Mouse (Mus musculus) Muller cell, postnatal 12 days (primary cell): ENCODE results near the gene Phf23.
A peak's percentile ranks its signal among the peaks of the same experiment; 100 is the strongest.
"Not testable (repeated sequence)": the region's sequence is repeated elsewhere in the genome, so short reads cannot be mapped to it uniquely, and the experiment has no call there.

Experiments used
- DNase-seq: peaks from one replicate; pipeline ENCODE4 v3.0.0-alpha.2; 2015; ENCODE audit errors: inconsistent ontology term

Phf23 gene

DNA sequence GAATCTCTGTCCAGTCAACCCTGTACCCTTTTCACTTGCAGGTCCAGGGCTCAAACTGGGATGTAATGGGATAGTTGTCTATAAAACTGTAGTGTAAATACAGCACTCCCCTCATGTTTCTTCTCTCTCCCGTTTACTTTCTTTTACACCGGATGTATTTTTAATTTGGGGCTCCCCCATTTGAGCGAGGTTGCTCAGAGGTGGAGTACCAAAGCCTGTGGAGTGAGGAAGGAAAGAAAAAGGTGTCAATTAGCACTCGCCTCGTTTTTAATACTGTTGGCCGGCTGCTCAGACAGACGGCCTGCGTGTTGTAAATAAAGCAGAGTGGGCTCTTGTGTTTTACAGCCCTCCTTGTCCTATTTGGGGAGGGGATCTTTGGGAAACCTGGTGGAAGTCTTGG lies 4.1 kb downstream of the Phf23 start:
- no peak for DNase-seq

DNA sequence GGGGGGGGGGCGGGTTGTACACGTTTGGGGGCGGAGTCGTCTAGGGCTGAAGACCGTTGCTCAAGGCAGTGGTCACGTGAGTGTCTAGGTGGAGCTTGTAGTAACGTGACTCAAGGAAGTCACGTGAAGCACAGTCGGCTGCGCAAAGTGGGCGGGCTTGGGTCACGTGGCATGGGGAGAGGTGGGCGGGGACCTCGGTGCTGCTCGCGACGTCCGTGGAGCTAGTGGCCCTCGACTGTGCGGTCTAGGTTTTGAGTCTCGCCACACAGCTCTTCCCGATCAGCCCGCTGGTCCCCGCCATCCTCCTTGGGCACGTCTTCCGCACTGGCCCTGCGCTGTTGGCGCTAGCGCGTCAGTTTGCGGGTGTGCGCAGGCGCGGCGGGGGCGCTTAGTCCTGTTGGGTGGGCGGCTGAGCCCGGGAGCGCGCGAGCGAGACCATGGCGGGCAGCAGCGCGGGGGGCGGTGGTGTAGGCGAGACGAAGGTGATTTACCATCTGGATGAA lies 4.9 kb downstream of the Phf23 start, which contains the start of gene Dvl2:
Dvl2 (plus strand) TSS at position 200 of the 503 bp plus-strand sequence.
- DNase-seq: peak; percentile 95

DNA sequence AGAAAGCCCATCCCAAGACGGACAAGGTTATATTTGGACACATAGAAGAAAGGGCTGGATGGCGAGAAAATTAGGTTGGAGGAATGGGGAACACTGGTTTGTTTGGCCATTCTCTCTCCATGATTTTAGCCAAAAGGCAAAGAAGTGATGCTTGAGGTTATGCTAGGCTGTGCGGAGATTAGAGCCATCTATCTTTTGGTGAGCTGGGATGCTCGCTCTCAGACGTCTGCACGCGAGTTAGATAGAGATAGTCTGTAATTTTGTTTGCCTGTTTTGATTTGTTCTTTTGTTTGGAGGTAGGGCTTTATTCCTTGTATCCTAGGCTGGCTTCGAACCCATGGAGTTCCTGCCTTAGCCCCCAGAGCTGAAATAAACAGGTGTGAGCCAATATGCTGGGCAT lies 5.6 kb downstream of the Phf23 start:
- DNase-seq: no peak

DNA sequence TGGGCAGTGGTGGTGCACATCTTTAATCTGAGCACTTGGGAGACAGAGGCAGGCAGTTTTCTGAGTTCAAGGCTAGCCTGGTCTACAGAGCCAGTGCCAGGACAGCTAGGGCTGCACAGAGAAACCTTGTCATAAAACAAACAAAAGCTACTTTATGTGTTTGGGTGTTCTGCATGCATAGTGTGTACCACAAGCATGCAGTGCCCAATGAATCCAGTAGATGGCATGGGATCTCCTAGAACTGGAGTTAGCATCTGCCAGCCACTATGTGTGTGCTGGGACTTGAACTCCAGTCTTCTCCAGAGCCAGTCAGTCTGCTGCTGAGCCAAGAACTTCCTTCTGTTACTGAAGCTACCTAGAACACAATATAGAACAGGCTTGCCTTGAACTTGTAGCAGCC lies 6.3 kb downstream of the Phf23 start:
- DNase-seq: peak; percentile 16

DNA sequence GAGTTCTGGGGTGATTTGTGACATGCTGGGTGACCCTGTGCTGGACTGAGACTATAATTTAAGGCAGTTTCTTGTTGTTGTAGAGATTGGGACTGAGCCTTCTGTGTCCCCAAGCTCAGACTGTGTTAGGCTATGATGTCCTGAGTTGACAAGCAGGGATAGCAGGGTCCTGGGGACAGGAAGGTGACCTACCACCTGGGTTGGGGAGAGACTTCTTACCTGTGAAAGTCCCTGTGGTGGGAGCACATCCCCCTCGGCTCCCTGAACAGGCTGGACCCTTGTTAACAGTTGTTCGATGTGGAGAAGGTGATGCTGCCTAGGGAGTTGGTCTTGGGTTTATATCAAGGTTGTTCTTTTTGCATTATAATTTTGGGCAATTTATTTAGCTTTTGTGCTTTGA lies 6.9 kb downstream of the Phf23 start:
- DNase-seq: no peak

DNA sequence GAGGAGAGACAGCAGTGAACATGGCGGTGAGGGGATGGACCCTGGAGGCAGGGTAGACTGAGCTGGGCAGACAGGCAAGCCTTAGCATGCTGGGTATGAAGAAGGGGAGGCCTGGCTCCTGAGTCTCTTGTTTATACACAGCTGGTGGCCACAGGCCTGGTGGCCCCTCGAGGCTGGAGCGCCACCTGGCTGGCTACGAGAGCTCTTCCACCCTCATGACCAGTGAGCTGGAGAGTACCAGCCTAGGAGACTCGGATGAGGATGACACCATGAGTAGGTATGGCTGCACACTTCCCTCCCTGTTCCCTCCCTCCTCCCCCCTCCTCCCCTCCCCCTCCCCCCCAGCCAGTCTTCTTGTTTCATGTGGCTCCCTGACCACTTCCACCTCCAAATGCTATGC lies 9.9 kb downstream of the Phf23 start:
- peak; percentile 17 for DNase-seq

DNA sequence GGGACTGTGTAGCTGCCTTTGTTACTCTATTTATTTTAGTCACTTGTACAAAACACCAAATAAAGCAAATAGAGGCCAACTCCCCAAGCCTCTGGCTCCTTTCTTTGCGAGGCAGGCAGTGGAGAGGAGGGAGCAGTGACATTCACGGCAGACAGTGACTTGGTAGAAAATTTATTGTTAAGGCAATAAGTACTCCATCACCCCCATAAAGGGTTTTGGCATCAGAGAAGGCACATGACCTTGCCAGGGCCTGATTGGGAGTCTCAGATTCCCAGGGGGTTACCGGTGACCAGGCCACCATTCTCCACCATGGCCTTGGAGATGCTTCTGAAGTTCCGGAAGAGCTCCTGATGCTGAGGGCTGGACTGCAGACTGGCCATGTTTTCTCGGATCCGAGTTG lies 14.5 kb downstream of the Phf23 start:
- DNase-seq: no peak

DNA sequence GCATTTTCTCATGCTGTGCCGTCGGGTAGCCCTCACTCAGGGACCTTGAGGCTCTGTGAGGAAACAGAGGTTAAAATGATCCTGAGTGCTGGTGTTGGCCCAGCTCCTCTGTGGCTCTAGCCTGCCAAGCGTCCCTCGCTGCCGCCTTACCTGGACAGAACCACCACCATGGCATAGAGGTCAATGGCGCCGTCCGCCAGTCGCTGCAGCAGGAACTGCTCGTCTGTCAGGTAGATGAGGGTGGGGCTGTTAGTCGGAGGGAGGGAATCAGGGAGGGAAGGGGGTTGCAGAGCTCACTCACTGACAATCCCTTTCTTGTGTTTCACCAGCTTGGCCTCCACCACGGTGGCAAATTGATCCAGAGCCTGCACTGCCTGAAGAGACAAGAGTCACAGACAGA lies 15.0 kb downstream of the Phf23 start:
- no peak for DNase-seq

DNA sequence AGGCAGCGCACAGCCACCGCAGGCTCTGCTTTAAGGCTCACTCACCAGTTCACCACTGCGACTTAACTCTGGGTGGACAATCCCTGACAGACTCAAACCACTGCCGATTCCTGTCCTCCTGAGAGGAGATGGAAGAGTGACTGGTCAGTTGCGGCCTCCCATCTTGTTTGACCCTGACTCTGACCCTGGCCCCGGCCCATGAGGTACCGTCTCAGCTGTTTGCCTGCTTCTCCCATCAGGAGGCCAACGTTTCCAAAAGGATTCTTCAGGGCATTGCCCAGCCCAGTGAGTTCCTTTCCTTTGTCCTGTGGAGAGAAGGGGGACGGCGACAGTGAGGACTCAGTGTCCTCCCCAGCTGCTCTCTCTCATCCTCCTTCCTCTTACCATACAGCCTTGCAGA lies 15.4 kb downstream of the Phf23 start:
- DNase-seq: no peak

DNA sequence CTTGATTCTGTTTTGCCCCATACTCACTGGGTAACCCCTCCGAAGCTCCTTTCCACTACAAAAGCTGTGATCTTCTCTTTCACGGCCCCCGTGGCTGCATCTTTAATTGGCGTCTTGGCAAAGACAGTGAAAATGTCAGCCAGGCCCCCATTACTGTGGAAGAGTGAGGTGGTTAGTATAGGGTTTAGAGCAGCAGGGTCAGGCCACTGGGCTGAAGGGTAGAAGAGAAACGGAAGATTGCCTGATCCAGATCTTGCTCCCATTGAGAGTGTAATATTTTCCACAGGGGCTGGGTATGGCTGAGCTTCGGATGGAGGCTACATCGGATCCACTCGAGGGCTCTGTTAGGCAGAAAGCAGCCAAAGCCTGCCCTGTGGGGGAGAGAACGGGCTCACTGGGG lies 17.4 kb downstream of the Phf23 start:
- no peak for DNase-seq

DNA sequence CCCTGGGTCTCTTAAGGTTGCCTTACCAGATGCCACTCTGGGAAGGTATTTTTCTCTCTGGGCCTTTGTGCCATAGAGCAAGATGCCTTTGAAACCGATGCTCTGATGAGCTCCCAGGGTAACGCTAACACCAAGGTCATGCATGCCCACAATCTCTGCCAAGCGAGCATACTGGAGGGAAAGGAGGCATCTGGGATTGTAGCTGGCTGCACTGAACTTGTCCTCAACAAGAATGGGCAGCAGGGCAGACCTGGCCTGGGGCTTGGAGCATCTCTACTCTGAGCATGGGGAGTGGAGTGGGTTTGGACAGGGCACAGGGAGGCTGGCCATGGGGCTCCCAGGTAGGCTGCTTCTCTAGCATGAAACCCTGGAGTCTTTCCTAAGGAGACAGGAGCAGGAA lies 17.8 kb downstream of the Phf23 start:
- DNase-seq: no peak

DNA sequence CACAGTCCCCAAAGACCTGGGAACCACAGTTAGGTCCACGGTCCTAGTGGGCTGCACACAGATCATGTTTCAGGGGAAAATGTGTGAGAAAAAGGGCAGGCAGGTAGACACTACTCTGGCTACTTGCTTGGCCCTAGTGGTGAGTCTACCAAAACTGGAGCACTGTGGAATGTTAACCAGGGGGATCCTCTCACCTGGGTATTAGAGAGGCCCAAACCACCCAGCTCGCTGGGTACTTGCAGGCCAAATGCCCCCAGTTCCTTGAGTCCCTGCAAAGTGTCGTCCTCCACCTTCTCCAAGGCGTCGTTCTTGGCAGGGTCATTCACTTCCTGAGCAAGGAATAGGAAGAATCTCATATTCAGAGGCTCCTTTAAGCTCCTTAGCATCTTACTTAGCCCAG lies 18.5 kb downstream of the Phf23 start:
- DNase-seq: no peak

DNA sequence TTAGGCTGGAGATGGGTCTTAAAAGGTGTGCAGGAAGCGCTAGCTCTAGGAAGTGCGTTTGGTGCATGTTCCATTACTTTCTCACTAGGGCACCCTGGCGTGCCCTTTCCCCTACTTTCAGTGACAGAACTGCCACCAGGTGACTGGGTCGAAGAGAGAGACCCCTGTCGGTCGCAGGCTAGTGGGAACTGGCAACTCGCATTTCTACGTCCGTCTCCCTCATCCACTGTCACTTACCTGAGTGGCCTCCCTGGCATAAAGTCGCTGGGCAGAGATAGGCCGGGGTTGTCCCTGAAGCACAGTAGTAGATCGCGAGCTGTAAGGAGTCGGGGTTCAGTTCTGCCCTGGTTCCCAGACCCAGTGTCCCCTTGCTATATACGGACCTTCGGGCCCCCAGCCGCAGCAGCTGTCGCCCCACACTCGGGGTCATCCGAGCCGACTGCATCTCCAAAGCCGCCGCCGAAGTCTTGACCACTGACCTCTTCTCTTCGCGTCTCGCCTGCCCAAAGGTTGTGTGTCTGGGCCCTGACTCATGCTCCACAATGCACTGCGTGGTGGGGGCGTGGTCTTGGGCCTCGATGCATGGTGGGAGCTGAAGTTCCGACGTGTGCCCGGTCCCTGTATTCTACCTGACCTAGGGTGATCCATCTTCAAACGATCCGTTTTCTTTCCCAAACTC lies 19.4 kb downstream of the Phf23 start, which contains the start of gene Acadvl:
Acadvl (minus strand) TSS at position 532 of the 679 bp plus-strand sequence.
- peak; percentile 91 for DNase-seq

DNA sequence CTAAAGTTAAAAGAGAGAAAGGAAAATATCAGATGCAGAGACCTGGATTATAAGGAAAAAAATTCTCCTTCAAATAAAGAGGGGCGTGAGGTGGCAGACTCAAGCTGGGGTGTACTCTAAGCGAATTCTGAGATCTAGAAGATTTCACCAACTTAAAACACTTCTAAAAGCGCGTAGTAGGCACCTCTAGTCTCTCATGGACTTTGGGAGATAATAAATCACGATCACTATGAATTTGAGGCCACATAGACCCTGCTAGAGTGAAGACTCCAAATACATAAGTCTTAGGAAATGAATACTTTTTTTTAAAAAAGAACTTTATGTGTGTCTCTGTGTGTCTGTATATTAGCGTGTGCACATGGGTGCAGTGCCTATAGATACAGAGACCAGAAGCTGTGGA lies 20.1 kb downstream of the Phf23 start:
- no peak for DNase-seq

DNA sequence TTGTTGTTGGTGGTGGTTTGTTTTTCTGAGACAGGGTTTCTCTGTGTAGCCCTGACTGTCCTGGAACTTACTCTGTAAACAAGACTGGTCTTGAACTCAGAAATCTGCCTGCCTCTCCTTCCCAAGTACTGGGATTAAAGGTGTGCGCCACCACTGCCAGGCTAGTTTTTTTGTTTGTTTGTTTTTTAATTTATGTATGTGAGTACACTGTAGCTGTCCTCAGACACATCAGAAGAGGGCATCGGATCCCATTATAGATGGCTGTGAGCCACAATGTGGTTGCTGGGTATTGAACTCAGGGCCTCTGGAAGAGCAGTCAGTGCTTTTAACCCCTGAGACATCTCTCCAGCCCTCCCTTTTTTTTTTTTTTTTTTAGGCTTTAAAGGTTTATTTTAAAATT lies 20.6 kb downstream of the Phf23 start:
- DNase-seq: not testable (repeated sequence)

DNA sequence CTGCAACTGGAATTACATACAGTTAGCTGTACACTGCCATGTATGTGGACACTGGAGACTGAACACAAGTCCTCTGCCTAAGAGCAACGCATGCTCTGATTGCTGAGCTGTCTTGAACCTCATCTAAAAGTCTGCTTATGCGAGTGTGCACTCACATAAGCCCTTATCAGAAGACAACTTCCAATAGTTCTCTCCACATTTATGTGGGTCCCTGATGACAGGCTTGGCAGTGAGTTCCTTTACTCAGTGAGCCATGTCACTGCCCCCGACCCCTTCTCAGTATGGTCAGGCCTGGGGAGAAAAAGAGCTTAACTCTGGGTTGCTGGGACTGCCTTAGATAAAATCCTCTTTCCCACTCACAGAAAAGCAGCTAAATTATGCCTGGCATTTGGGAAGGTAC lies 21.1 kb downstream of the Phf23 start, which contains the start of gene Dlg4:
Dlg4 (plus strand) TSS at position 274 of the 400 bp plus-strand sequence.
- DNase-seq: no peak

DNA sequence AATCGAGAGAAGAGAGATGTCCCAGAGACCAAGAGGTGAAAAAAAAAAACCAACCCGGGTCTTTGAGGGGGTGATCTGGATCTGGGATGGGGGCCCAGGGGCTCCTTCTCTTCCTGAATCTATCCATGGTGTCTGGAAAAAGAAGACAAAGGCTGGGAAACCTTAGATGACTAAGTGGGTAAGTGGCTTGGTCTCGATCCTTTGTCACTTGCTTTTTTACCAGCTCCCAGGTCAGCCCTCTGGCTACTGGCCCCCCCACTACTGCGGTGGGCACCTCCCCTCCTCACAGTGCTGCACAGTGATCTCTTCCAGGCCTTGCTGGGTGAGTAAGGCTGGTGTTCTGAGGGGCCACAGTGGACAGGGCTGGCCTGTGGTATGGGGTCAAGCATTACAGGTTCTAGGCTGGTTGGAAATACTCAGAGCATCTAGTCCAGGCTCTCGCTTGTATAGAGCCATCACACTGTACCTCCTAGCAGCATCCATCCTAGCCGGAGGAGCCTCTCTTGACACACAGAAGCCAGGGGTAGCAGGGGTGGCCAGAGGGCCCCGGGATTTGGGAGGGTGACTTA lies 21.7 kb downstream of the Phf23 start:
- DNase-seq: no peak

DNA sequence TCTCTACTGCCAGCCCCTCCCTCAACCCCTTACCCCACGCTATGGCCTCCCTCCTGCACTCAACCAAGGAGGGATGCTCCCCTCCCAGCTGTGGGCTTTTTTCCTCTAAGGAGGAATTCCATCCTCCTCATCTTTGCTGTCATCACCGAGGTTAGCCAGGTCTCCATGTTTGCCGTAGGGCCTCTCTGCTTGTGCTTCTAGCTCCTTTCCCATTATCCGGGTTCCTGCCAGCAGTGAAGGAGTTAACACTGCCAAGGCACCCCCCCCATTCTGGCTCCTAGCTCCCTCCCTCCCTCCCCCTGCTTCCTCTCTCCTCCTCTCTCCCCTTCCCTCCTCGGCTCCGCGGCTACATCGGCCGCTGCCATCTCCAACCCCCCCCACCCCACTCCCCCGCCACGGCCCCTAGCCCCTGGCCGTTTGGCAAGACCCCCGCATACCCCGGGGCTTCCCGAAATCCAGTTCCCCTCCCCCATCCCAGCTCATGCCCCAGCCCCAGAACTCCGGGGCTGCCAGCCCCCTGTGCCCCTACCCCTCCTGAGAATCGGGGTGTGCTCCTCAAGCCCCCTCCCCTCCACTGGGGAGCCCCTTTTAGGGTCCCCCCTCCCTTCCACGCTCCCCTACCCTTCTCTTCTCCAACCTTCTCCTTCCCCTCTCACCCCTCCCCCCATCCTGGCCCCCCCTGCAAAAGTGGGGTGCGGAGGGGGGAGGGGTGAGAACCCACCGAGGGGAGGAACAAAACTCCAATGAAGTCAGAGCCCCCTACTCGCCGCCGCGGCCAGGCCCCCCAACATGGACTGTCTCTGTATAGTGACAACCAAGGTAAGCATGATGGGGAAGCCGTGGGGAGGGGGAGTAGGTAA lies 22.8 kb downstream of the Phf23 start:
- DNase-seq: peak; percentile 73

DNA sequence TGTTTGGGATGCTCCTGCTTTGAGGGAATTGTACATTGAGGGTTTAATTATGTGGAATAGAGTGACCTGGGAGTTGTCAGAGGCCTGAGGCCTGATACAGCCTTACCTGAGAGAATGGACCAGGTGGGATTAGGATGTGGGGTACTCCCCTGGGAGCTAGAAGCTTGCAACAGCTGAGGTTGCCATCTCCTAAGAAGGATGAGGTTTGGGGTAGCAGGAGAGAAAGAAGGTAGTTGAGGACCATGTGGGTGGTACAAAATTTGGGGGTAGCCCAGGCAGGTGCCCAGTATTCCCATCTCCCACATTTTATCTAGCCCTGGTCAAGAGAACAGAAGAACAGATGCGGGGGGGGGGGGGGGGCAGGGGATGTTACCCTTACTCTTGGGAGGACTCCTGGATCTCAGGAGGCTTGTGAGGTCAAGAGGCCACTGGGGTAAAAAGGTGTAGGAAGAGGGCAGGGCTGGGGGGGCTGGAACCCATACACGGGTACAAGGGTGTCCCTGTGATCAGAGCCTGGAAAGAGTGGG lies 24.0 kb downstream of the Phf23 start:
- no peak for DNase-seq

DNA sequence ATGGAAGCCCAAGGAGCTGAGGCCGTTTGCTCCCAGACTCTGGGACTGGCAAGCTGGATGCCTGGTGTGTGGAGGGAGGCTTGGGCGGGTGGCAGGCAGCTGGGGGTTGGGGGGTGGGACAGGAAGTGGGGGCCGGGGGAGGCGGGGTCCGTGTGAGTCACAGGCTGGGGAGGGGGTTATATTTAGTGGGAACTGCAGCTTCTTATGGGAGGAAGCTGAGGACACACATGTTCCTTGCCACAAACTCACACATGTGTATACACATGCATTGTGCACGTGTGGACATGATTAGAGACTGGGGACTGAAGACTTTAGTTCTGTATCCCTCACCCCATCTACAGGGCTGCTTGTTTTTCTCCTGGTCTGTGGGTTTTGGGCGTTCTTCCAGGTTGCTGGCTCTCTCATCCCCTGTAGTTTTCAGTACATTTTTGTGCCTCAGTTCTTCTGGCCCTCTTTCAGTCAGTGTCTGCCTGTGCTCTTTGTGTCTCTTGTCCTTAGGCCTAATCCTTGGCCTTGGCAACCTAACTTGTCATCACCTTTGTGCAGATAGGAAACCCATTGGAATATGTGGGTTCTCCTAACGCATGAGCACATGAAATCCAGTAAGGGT lies 24.6 kb downstream of the Phf23 start:
- DNase-seq: peak; percentile 38

DNA sequence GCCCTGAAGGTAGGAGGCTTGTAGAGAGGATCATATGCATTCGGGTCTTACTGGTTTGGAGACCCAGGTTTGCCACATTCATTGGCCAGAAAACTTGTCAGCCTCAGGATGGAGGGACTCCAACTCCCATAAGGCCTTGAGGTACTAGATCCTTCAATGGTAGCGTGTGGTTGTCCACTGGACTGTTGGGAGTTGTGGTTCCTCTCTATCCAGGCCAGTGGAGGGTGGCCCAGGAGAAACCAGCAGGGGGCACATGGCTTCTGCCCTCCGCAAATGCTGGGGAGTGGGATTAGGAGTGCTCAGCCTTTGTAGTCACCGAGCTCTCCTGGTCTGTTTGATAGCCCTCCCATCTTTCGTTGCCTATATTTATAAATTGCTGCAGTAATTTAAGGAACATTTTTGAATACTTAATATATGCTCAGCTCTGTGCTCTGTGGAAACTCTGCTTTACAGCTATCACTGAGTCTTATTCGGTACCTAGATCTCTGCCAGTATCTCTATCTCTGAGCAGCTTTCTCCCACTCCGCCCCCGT lies 25.2 kb downstream of the Phf23 start:
- peak; percentile 85 for DNase-seq
